Mouse (Mus musculus): ENCODE measurements around the gene Sez6l.

- TF ChIP-seq CTCF (IDR thresholded peaks at IDR 0.05; ENCODE audit: borderline replicate concordance, insufficient read depth, low read length) = no peak
- no peak for TF ChIP-seq POLR2A (IDR thresholded peaks at IDR 0.05; ENCODE audit: low read depth, low read length)
Observed at GRCm38 (mm10) chr5:112416673-112417072, 160.3 kb downstream of the Sez6l start.
